Comparison of ENCODE assay signal across 8 mouse cellular contexts in genomic region chr19:10297041-10297503, GRCm38 (mm10). TPM values are rescaled to one million over a fixed set of nuclear protein-coding genes. Genes with fewer than 3 reads are reported as not detected.
DNase-seq lines count a peak whose midpoint lies in the region; ATAC-seq lines count a peak whose summit lies in the region.

No protein-coding gene starts in this region.

- intact Hi-C loops in heart, postnatal 10 days (cut with DNase I): no loop called here

- no peaks in the 10 kb centered on the region for H3K27me3 ChIP-seq in neural tube, embryonic 11.5 days (ENCODE audit: control insufficient read depth, insufficient read depth, low read length)
- peaks cover 11% of the 10 kb centered on the region; the same call in 1 of the 2 replicates for H3K27me3 ChIP-seq in limb, embryonic 15.5 days
- H3K27me3 ChIP-seq in stomach, embryonic 15.5 days (replicated peaks): no peaks in the 10 kb centered on the region

- H3K9ac ChIP-seq in neural tube, embryonic 11.5 days (ENCODE audit: low read length): no peak overlapping the region
- H3K9ac ChIP-seq in limb, embryonic 15.5 days: no peak overlapping the region
- H3K9ac ChIP-seq in stomach, embryonic 15.5 days: no peak overlapping the region

- no peak for DNase-seq in neural tube, embryonic 11.5 days (ENCODE audit: low spot score)
- no peak for DNase-seq in neural tube, embryonic 10.5 days (ENCODE audit: extremely low spot score, low spot score)
- peak; percentile 54 for DNase-seq in fat pad, adult 2 months (ENCODE audit: extremely low read depth, low read depth, low spot score)
- DNase-seq in heart, postnatal 10 days: peak; percentile 80 to 81
- no peak for DNase-seq in cerebellum, adult 9-10 months
- no peak for DNase-seq in right cerebral cortex, postnatal 4 days

- no peak overlapping the region for H3K4me2 ChIP-seq in neural tube, embryonic 11.5 days (ENCODE audit: low read depth)
- peak overlapping the region; percentile 24; the same call in 1 of the 2 replicates for H3K4me2 ChIP-seq in limb, embryonic 15.5 days
- peak overlapping the region; percentile 24; the same call in 1 of the 2 replicates for H3K4me2 ChIP-seq in stomach, embryonic 15.5 days

- no peaks in the 10 kb centered on the region for H3K9me3 ChIP-seq in neural tube, embryonic 11.5 days (ENCODE audit: control insufficient read depth, low read length)
- no peaks in the 10 kb centered on the region for H3K9me3 ChIP-seq in limb, embryonic 15.5 days
- no peaks in the 10 kb centered on the region for H3K9me3 ChIP-seq in stomach, embryonic 15.5 days

- 32% methylated on average over 8 of the region's 8 CpGs for WGBS in neural tube, embryonic 11.5 days
- WGBS in limb, embryonic 15.5 days: 14% methylated on average over 8 of the region's 8 CpGs
- WGBS in stomach, embryonic 15.5 days: 14% methylated on average over 8 of the region's 8 CpGs

- H3K36me3 ChIP-seq in neural tube, embryonic 11.5 days (ENCODE audit: control insufficient read depth, insufficient read depth, low read length): no peaks in the 10 kb centered on the region
- H3K36me3 ChIP-seq in limb, embryonic 15.5 days: no peaks in the 10 kb centered on the region
- H3K36me3 ChIP-seq in stomach, embryonic 15.5 days: no peaks in the 10 kb centered on the region

- H3K27ac ChIP-seq in neural tube, embryonic 11.5 days (ENCODE audit: low read depth, low read length): peak overlapping the region; percentile 7; the same call in 1 of the 2 replicates
- peak overlapping the region; percentile 86 for H3K27ac ChIP-seq in limb, embryonic 15.5 days
- H3K27ac ChIP-seq in stomach, embryonic 15.5 days: peak overlapping the region; percentile 90

- no peak for ATAC-seq in neural tube, embryonic 11.5 days (ENCODE audit: insufficient read depth, low FRiP score, low TSS enrichment)
- peak; percentile 66 for ATAC-seq in limb, embryonic 15.5 days (ENCODE audit: insufficient number of reproducible peaks, low FRiP score, low TSS enrichment, low read depth)
- peak; percentile 75 for ATAC-seq in stomach, embryonic 15.5 days (ENCODE audit: insufficient read depth, low FRiP score, low read depth)

- peaks cover 30% of the 10 kb centered on the region for H3K4me1 ChIP-seq in neural tube, embryonic 11.5 days (ENCODE audit: control insufficient read depth, insufficient read depth, low read length)
- peaks cover 54% of the 10 kb centered on the region for H3K4me1 ChIP-seq in limb, embryonic 15.5 days
- H3K4me1 ChIP-seq in stomach, embryonic 15.5 days: peaks cover 55% of the 10 kb centered on the region

- H3K4me3 ChIP-seq in neural tube, embryonic 11.5 days (ENCODE audit: low read depth, low read length): no peak overlapping the region
- H3K4me3 ChIP-seq in limb, embryonic 15.5 days: no peak overlapping the region
- no peak overlapping the region for H3K4me3 ChIP-seq in stomach, embryonic 15.5 days (replicated peaks)

RNA-seq across cellular contexts. Expression of gene Dagla, which starts 7.6 kb away (rescaled TPM):
- 3.2 and 3.4 TPM in 2 replicates for polyA plus RNA-seq in neural tube, embryonic 11.5 days (2014; fragmentation: Nextera tagmentation; extraction: Ambion mirVana)
- 1 to 10 TPM; 4.1 to 4.5 TPM for total RNA-seq in heart, postnatal 10 days (2021)
- 3.1 and 3.3 TPM in 2 replicates for polyA plus RNA-seq in limb, embryonic 15.5 days (2015; fragmentation: Nextera tagmentation; extraction: Ambion mirVana)
- polyA plus RNA-seq in stomach, embryonic 15.5 days (2015; fragmentation: Nextera tagmentation; extraction: Ambion mirVana): 3.3 and 3.7 TPM in 2 replicates

RNA-seq across cellular contexts. Expression of gene Myrf, which starts 56.5 kb away (rescaled TPM):
- 1.8 and 2.5 TPM in 2 replicates for polyA plus RNA-seq in neural tube, embryonic 11.5 days (2014; fragmentation: Nextera tagmentation; extraction: Ambion mirVana)
- total RNA-seq in heart, postnatal 10 days (2021): 1 to 10 TPM; 5.7 to 9.1 TPM
- 0.55 and 0.60 TPM in 2 replicates for polyA plus RNA-seq in limb, embryonic 15.5 days (2015; fragmentation: Nextera tagmentation; extraction: Ambion mirVana)
- 17.5 and 17.8 TPM in 2 replicates for polyA plus RNA-seq in stomach, embryonic 15.5 days (2015; fragmentation: Nextera tagmentation; extraction: Ambion mirVana)

Comparison
In these comparisons a context has a peak if more than half of its experiments do, and no peak if none do; other contexts are left out.
1. DNase-seq: peak in fat pad, adult 2 months (single experiment) and heart, postnatal 10 days (2 of 2); none in neural tube, embryonic 11.5 days (single experiment), neural tube, embryonic 10.5 days (single experiment), cerebellum, adult 9-10 months (single experiment) and right cerebral cortex, postnatal 4 days (single experiment).
2. H3K27ac ChIP-seq: peak in every context shown above with its lines; median percentile 90 in stomach, embryonic 15.5 days; 86 in limb, embryonic 15.5 days; 7 in neural tube, embryonic 11.5 days.